Mouse (Mus musculus): ENCODE results near the gene Gm21988. TPM values are rescaled to one million over a fixed set of nuclear protein-coding genes. Genes with fewer than 3 reads are reported as not detected.
A peak's percentile ranks its signal among the peaks of the same experiment; 100 is the strongest.

Gm21988 gene
- polyA plus RNA-seq, 1 experiment from 2014 or later, result 9.0 TPM

DNA sequence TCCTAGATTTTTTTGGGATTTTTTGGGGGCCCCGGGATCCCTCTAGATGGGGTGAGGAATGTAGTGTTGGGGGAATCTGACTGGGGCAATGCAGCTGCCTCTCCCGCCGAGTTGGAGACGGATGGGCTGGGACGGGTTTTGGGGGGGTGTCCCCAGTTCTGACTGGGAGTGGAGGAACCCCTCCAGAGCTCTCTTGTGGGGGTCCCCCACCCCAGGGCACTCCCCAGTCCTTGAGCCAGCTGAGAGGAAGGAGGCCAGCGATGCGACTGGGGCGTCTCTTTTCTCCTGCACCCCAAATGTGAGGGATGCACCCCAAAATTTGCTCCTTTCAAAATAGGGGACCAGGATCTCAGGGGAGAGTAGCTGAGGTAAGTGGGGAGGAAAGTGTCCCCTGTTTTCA is 6.6 kb downstream of the Gm21988 start:
- peak overlapping the region; percentile 54 for H3K4me2 ChIP-seq (ENCODE audit: low read length)
- WGBS, result 39% methylated on average over 8 of the region's 8 CpGs

GRCm38 (mm10) chr11:70232546-70232945 is 7.1 kb downstream of the Gm21988 start:
- DNase-seq (ENCODE audit: low spot score), result peak; percentile 71
- Histone ChIP-seq H3K9ac (ENCODE audit: low read length) (peak overlapping the region; percentile 45), H3K4me1 (replicated peaks; ENCODE audit: control insufficient read depth, insufficient read depth, low read length) (peaks cover 30% of the 10 kb centered on the region), H3K36me3 (ENCODE audit: control insufficient read depth, insufficient read depth, low read length) (peaks cover 16% of the 10 kb centered on the region), H3K27me3 (replicated peaks; ENCODE audit: control insufficient read depth, insufficient read depth, low read length) (peaks cover 26% of the 10 kb centered on the region), H3K9me3 (ENCODE audit: control insufficient read depth, low read length) (no peaks in the 10 kb centered on the region), H3K4me2 (ENCODE audit: low read length) (peak overlapping the region; percentile 54), H3K27ac (ENCODE audit: low read depth) (no peak overlapping the region), H3K4me3 (ENCODE audit: low read depth, low read length) (peak overlapping the region; percentile 36)
- no peak for ATAC-seq (replicated peaks; ENCODE audit: low FRiP score, low TSS enrichment, low read depth)
- WGBS, result 15% methylated on average over 8 of the region's 10 CpGs

More for the DNA sequence above, 6.6 kb downstream of the Gm21988 start:
- H3K9ac ChIP-seq (ENCODE audit: low read length), result peak overlapping the region; percentile 45; the same call in 1 of the 2 replicates
- peaks cover 22% of the 10 kb centered on the region for H3K27me3 ChIP-seq (replicated peaks; ENCODE audit: control insufficient read depth, insufficient read depth, low read length)
- H3K36me3 ChIP-seq (ENCODE audit: control insufficient read depth, insufficient read depth, low read length), result peaks cover 16% of the 10 kb centered on the region
- ATAC-seq (replicated peaks; ENCODE audit: low FRiP score, low TSS enrichment, low read depth) (no peak), DNase-seq (ENCODE audit: low spot score) (no peak)
- peak overlapping the region; percentile 36; the same call in 1 of the 2 replicates for H3K4me3 ChIP-seq (ENCODE audit: low read depth, low read length)
- H3K9me3 ChIP-seq (ENCODE audit: control insufficient read depth, low read length), result no peaks in the 10 kb centered on the region
- H3K4me1 ChIP-seq (replicated peaks; ENCODE audit: control insufficient read depth, insufficient read depth, low read length), result peaks cover 30% of the 10 kb centered on the region
- no peak overlapping the region for H3K27ac ChIP-seq (ENCODE audit: low read depth)

DNA sequence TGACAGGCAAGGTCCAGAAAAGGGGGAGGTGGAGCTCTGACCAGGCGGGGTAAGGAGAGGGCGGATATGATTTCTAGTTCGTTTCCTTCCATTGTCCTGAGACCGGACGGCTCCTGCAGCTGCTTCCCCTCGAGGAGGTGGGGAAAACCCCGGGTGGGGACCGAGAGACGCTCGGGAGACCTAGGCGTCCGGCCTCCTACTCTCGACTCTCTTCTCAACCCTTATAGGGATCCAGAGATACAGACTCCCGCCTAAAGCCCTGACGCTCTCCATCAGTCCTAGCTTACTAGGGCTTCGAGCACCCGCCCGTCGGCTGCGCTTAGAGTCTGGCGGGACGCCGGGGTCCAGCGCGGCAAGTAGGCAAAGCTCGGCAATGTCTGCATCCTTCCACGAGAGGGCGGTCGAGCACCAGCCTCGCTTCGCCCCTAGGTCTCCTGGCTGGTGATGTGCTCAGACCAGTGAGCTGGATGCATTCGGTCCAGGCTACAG is 9.3 kb downstream of the Gm21988 start:
- ATAC-seq (replicated peaks; ENCODE audit: low FRiP score, low TSS enrichment, low read depth), result peak; percentile 40
- Histone ChIP-seq H3K9ac (ENCODE audit: low read length) (peak overlapping the region; percentile 16; the same call in 1 of the 2 replicates), H3K27me3 (replicated peaks; ENCODE audit: control insufficient read depth, insufficient read depth, low read length) (peaks cover 49% of the 10 kb centered on the region), H3K9me3 (ENCODE audit: control insufficient read depth, low read length) (no peaks in the 10 kb centered on the region), H3K4me3 (ENCODE audit: low read depth, low read length) (peak overlapping the region; percentile 25), H3K27ac (ENCODE audit: low read depth) (peak overlapping the region; percentile 62; the same call in 1 of the 2 replicates), H3K36me3 (ENCODE audit: control insufficient read depth, insufficient read depth, low read length) (peaks cover 9% of the 10 kb centered on the region), H3K4me1 (replicated peaks; ENCODE audit: control insufficient read depth, insufficient read depth, low read length) (0 out of 2 replicates have a peak, but pooled peaks cover 21% of the 10 kb centered on the region), H3K4me2 (ENCODE audit: low read length) (peak overlapping the region; percentile 50)
- WGBS, result 1% methylated on average over 32 of the region's 32 CpGs
- DNase-seq (ENCODE audit: low spot score), result peak; percentile 92

GRCm38 (mm10) chr11:70229260-70230010 is 10.2 kb downstream of the Gm21988 start, which contains the start of gene Bcl6b:
Gene Bcl6b, minus strand, starts transcription at chr11:70229798.
- WGBS, result 3% methylated on average over 39 of the region's 39 CpGs
- peak within 1 kb of the TSS; percentile 25 for H3K4me3 ChIP-seq (ENCODE audit: low read depth, low read length)
- peak within 1 kb of the TSS; percentile 50 for H3K4me2 ChIP-seq (ENCODE audit: low read length)
- 0 out of 2 replicates have a peak, but pooled peaks cover 21% of the 10 kb centered on the region for H3K4me1 ChIP-seq (replicated peaks; ENCODE audit: control insufficient read depth, insufficient read depth, low read length)
- DNase-seq (ENCODE audit: low spot score) (no peak), ATAC-seq (replicated peaks; ENCODE audit: low FRiP score, low TSS enrichment, low read depth) (no peak)
- no peaks in the 10 kb centered on the region for H3K9me3 ChIP-seq (ENCODE audit: control insufficient read depth, low read length)
- 0 out of 2 replicates have a peak, but pooled peaks cover 1% of the 10 kb centered on the region for H3K36me3 ChIP-seq (ENCODE audit: control insufficient read depth, insufficient read depth, low read length)
- H3K27ac ChIP-seq (ENCODE audit: low read depth), result peak within 1 kb of the TSS; percentile 62
- H3K27me3 ChIP-seq (replicated peaks; ENCODE audit: control insufficient read depth, insufficient read depth, low read length), result peaks cover 57% of the 10 kb centered on the region
- peak within 1 kb of the TSS; percentile 41 for H3K9ac ChIP-seq (ENCODE audit: low read length)

GRCm38 (mm10) chr11:70228828-70229227 is 10.8 kb downstream of the Gm21988 start:
- no peak overlapping the region for H3K27ac ChIP-seq (ENCODE audit: low read depth)

GRCm38 (mm10) chr11:70227661-70228245 is 11.9 kb downstream of the Gm21988 start:
- ATAC-seq (replicated peaks; ENCODE audit: low FRiP score, low TSS enrichment, low read depth) (no peak), DNase-seq (ENCODE audit: low spot score) (no peak)
- 0 out of 2 replicates have a peak, but pooled peaks cover 18% of the 10 kb centered on the region for H3K4me1 ChIP-seq (replicated peaks; ENCODE audit: control insufficient read depth, insufficient read depth, low read length)
- H3K4me2 ChIP-seq (ENCODE audit: low read length), result peak overlapping the region; percentile 50
- H3K9me3 ChIP-seq (ENCODE audit: control insufficient read depth, low read length), result no peaks in the 10 kb centered on the region
- no peak overlapping the region for H3K9ac ChIP-seq (ENCODE audit: low read length)
- H3K27me3 ChIP-seq (replicated peaks; ENCODE audit: control insufficient read depth, insufficient read depth, low read length), result peaks cover 57% of the 10 kb centered on the region
- H3K27ac ChIP-seq (ENCODE audit: low read depth), result no peak overlapping the region
- H3K36me3 ChIP-seq (ENCODE audit: control insufficient read depth, insufficient read depth, low read length), result no peaks in the 10 kb centered on the region
- 82% methylated on average over 4 of the region's 4 CpGs for WGBS
- peak overlapping the region; percentile 26; the same call in 1 of the 2 replicates for H3K4me3 ChIP-seq (ENCODE audit: low read depth, low read length)

More at GRCm38 (mm10) chr11:70228828-70229227, 10.8 kb downstream of the Gm21988 start:
- Histone ChIP-seq H3K4me2 (ENCODE audit: low read length) (peak overlapping the region; percentile 50), H3K9me3 (ENCODE audit: control insufficient read depth, low read length) (no peaks in the 10 kb centered on the region), H3K27me3 (replicated peaks; ENCODE audit: control insufficient read depth, insufficient read depth, low read length) (peaks cover 57% of the 10 kb centered on the region), H3K9ac (ENCODE audit: low read length) (peak overlapping the region; percentile 41), H3K4me3 (ENCODE audit: low read depth, low read length) (peak overlapping the region; percentile 25), H3K36me3 (ENCODE audit: control insufficient read depth, insufficient read depth, low read length) (no peaks in the 10 kb centered on the region), H3K4me1 (replicated peaks; ENCODE audit: control insufficient read depth, insufficient read depth, low read length) (0 out of 2 replicates have a peak, but pooled peaks cover 21% of the 10 kb centered on the region)
- peak; percentile 88 for DNase-seq (ENCODE audit: low spot score)
- ATAC-seq (replicated peaks; ENCODE audit: low FRiP score, low TSS enrichment, low read depth), result peak; percentile 41; the same call in 1 of the 2 replicates
- WGBS, result under 1% methylated on average over 19 of the region's 19 CpGs

GRCm38 (mm10) chr11:70227126-70227525 is 12.5 kb downstream of the Gm21988 start:
- Histone ChIP-seq H3K27me3 (replicated peaks; ENCODE audit: control insufficient read depth, insufficient read depth, low read length) (peaks cover 57% of the 10 kb centered on the region), H3K4me2 (ENCODE audit: low read length) (peak overlapping the region; percentile 50), H3K27ac (ENCODE audit: low read depth) (no peak overlapping the region), H3K36me3 (ENCODE audit: control insufficient read depth, insufficient read depth, low read length) (no peaks in the 10 kb centered on the region), H3K4me1 (replicated peaks; ENCODE audit: control insufficient read depth, insufficient read depth, low read length) (0 out of 2 replicates have a peak, but pooled peaks cover 13% of the 10 kb centered on the region), H3K4me3 (ENCODE audit: low read depth, low read length) (peak overlapping the region; percentile 26), H3K9ac (ENCODE audit: low read length) (no peak overlapping the region), H3K9me3 (ENCODE audit: control insufficient read depth, low read length) (no peaks in the 10 kb centered on the region)
- ATAC-seq (replicated peaks; ENCODE audit: low FRiP score, low TSS enrichment, low read depth) (no peak), DNase-seq (ENCODE audit: low spot score) (no peak)
- WGBS, result 35% methylated on average over 5 of the region's 5 CpGs

DNA sequence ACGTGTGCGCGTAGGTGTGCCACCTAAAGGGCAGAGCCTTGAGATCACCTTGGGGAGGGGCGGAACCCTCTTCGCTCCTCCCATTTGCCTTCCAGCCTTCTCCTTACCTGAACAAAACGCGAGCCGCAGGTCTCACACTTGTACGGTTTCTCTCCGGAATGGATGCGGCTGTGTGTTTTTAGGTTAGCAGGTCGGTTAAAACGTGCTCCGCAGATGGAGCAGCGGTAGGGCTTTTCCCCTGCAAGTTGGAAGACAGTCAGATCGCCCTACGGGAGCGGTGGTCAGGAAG is 13.1 kb downstream of the Gm21988 start:
- peak overlapping the region; percentile 50 for H3K4me2 ChIP-seq (ENCODE audit: low read length)
- 0 out of 2 replicates have a peak, but pooled peaks cover 13% of the 10 kb centered on the region for H3K4me1 ChIP-seq (replicated peaks; ENCODE audit: control insufficient read depth, insufficient read depth, low read length)
- peak overlapping the region; percentile 26 for H3K4me3 ChIP-seq (ENCODE audit: low read depth, low read length)
- no peaks in the 10 kb centered on the region for H3K36me3 ChIP-seq (ENCODE audit: control insufficient read depth, insufficient read depth, low read length)
- no peak overlapping the region for H3K27ac ChIP-seq (ENCODE audit: low read depth)
- WGBS, result 6% methylated on average over 18 of the region's 18 CpGs
- H3K27me3 ChIP-seq (replicated peaks; ENCODE audit: control insufficient read depth, insufficient read depth, low read length), result peaks cover 57% of the 10 kb centered on the region
- no peak overlapping the region for H3K9ac ChIP-seq (ENCODE audit: low read length)
- ATAC-seq (replicated peaks; ENCODE audit: low FRiP score, low TSS enrichment, low read depth) (peak; percentile 49), DNase-seq (ENCODE audit: low spot score) (peak; percentile 74)
- no peaks in the 10 kb centered on the region for H3K9me3 ChIP-seq (ENCODE audit: control insufficient read depth, low read length)
